Mouse (Mus musculus): ENCODE results near the gene Mgat1.
A peak's percentile ranks its signal among the peaks of the same experiment; 100 is the strongest.
"Not testable (repeated sequence)": the region's sequence is repeated elsewhere in the genome, so short reads cannot be mapped to it uniquely, and the experiment has no call there.

The Mgat1 gene

DNA sequence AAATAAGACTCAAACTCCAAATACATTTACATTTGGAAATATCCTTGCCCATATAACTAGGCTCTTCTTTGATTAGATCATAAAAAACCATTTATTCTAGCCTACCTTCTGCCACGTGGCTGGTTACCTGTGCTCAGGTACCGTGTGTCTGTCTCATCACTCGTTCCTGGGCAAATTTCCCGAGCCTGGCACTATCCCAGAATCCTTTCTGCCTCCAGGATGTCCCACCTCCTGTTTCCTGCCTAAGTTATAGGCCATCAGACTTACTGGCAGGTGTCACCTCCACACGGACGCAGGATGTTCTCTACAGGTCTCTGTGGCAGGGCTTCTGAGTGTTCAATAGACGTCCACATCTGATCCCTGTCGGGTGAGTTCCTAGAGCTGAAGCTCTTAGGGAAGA, 21.1 kb downstream of the Mgat1 start:
- peak; percentile 64 for DNase-seq

DNA sequence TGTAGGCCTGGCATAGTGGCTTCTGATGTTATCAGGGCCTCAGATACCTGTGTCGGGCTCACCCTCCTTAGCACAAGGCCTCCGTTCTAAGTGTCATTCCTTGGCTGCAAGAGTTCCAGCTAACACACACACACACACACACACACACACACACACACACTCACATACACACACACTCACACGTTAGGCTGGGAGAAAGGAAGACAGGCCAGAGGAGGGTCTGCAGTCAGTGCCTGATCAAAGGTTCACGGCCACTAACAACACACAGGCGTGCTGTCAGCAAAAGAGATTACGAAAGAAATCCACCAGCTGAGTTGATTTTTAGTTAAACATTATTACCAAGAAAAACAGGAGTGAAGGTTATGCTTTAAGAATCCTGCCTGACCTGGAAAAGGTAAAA, 22.7 kb downstream of the Mgat1 start:
- no peak for DNase-seq

DNA sequence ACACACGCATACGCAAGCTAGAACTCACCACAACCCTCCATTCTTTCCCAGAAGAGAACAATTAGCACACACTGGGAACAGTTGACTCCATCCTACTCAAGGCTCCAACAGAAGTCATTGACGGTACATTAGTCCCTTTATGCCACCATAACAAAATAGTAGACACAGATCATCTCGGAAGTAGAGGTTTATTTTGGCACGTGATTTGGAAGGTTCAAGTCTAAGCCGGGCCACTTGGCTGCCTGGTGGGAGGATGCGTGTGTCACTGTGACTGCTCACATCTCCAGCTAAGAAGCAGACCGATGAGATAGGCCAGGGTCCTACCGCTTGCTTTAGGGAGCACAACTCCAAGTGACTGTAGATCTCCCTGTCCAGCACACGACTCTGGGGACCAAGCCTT, 23.3 kb downstream of the Mgat1 start:
- no peak for DNase-seq

DNA sequence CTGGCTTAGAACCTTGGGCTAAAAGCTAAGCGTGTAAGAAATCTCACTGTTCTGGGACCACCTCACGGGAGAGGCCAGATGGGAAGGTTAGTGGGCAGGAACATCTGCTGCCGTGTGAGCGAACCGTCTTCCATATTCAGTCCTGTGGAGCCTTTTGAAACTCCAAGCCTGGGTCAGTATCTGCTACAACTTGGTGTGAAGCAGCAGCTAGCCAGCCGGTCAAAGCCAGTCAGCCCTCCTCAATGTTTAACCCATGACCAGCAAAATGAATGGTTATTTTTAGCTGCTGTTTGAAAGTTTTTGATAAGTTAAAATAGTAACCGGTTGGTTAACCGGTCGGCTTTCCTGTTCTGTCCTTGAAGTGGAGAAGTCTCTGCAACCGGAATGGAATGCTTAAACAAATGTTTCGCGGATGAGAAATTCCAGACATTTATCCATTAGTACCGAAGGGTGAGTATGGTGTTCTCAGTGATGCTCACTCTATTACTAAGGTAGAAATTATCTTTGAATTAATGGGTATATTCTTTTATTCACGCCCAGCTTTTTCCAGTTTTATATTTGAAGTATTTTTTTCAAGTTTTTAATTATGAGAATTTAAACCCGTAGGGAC, 24.1 kb downstream of the Mgat1 start:
- DNase-seq = no peak

- DNase-seq = no peak
Observed at GRCm38 (mm10) chr11:49269761-49270160, 25.8 kb downstream of the Mgat1 start.

DNA sequence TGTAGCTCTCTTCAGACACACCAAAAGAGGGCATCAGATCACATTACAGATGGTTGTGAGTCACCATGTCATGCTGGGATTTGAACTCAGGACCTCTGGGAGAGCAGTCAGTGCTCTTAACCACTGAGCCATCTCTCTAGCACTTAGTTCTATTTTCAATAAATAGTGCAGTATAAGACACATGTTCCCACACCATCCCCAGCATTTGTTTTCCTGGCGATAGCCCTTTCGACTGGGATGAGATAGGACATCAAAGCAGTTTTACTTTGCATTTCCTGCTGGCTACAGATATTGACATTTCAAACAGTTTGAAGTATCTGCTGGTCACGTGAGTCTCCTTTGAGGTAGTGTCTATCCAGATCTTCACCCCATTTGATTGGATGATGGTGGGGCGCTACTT, 26.4 kb downstream of the Mgat1 start:
- no peak for DNase-seq

DNA sequence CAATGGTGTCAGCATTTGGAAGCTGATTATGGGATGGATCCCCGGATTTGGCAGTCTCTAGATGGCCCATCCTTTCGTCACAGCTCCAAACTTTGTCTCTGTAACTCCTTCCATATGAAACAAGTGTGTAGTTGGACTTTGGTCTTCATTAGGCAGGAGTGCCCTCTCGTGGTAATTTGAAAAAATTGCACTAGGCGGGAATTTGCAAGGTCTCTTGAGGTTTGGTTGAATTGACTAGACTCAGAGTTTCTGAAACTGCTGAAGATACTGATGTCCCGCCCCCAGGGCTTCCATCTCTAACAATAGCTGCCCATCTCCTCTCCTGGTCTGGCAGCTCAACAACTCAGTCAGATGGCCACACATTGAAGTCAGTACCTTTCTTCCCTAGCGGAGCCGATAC, 27.3 kb downstream of the Mgat1 start:
- DNase-seq = peak; percentile 58 to 73

- DNase-seq = peak; percentile 50 to 64
Observed at GRCm38 (mm10) chr11:49273834-49274519, 30.0 kb downstream of the Mgat1 start.

DNA sequence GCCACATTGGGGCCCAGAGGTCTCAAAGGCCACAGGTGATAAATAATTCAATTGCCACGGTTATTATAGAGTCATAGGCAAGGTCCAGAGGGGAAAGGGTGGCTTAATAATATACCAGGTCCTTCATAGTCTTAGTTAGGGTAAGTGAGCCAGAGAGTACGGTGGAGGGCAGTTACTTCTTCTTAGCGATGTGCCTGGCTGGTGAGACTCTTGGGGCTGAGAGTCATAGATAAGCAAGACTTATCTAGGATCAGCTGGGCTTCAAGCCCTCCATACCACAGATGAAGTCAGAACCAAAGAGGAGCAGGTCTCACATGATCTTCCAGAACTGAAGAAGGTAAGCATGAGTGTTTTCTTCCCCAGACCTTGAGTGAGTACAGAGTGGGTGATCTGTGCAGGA, 34.2 kb downstream of the Mgat1 start, which contains the start of gene Olfr1393:
Gene Olfr1393 (plus strand): TSS at position 83 of the 400 bp plus-strand sequence.
- no peak for DNase-seq

GRCm38 (mm10) chr11:49284982-49285381, 41.0 kb downstream of the Mgat1 start, which contains the start of gene Olfr1392:
Gene Olfr1392, plus strand, starts transcription at chr11:49285282.
- not testable (repeated sequence) for DNase-seq

DNA sequence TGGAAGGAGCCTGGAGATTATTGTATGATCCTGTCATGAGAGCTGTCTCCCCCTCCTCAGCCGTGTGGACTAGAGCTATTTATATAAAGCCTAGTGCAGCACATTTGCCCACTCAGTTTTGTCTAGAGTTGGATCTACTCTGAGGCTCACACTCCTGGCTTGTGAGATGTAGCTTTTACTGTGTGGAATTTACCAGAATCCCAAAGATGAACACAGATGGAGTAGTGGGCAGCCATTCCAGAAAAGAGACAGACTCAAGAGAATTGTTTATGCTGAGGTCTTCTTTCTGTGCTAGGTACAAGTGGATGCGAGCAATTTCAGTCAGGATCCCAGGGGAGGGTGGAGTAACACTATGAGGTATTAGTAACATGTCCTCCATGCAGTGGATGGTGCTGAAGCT, 43.3 kb downstream of the Mgat1 start:
- no peak for DNase-seq

GRCm38 (mm10) chr11:49292777-49293176, 48.8 kb downstream of the Mgat1 start:
- DNase-seq = no peak

DNA sequence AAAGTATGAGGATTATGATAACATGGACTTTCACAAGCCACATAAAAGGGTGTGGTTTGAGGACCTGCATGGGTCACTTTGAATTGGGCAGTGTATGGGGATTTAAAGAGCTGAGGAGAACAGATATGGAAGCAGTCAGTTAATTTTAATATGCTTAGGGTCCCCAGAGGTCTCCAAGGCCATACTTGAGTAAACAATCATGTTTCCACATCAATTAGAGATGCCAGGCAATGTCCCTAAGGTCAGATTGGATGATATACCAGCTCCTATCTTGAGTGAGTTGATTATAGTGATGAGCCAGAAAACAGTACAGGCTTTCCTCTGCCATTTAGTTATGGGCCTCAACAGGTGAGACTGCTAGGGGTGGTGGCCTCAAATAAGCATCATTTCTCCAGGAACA, 60.5 kb downstream of the Mgat1 start, which contains the start of gene Olfr10:
Gene Olfr10 (plus strand): TSS at position 301 of the 400 bp plus-strand sequence.
- no peak for DNase-seq

- not testable (repeated sequence) for DNase-seq
Observed at GRCm38 (mm10) chr11:49308547-49308946, 64.6 kb downstream of the Mgat1 start.
